Mouse (Mus musculus) gastrocnemius, postnatal 14 days (tissue): ENCODE measurements around the gene Tgfbr2. TPM values are rescaled to one million over a fixed set of nuclear protein-coding genes. Genes with fewer than 3 reads are reported as not detected.

ENCODE experiments used
- DNase-seq: peaks from one replicate; pipeline ENCODE4 v3.0.0; 2021; ENCODE audit warnings: mixed read lengths
- intact Hi-C: fragments of 180-260 bp; cut with DNase I; formaldehyde crosslinking; loops from one replicate; pipeline ENCODE4 v1.15.1; 2025; ENCODE audit warnings: low total_unique reads
- total RNA-seq, 2 experiments: library from RNA; stranded (reverse); gene quantifications; 2 replicates each; pipeline ENCODE4 v1.2.3; 2021

Gene Tgfbr2
- total RNA-seq, 2 experiments from 2014 or later, result 29.9 to 36.5 TPM

GRCm38 (mm10) chr9:116197491-116198170, 22.5 kb upstream of the Tgfbr2 start:
- intact Hi-C loops, result no loop called here
- DNase-seq, result no peak

- no peak for DNase-seq
- intact Hi-C loops, result no loop called here
Measured at GRCm38 (mm10) chr9:116193889-116194450, 18.8 kb upstream of the Tgfbr2 start.

- intact Hi-C loops, result no loop called here
- DNase-seq, result no peak
Measured at GRCm38 (mm10) chr9:116193535-116193881, 18.3 kb upstream of the Tgfbr2 start.

GRCm38 (mm10) chr9:116192826-116193534, 17.8 kb upstream of the Tgfbr2 start:
- DNase-seq, result no peak
- intact Hi-C loops, result no loop called here

- intact Hi-C loops, result no loop called here
Measured at GRCm38 (mm10) chr9:116192253-116192652, 17.1 kb upstream of the Tgfbr2 start.

GRCm38 (mm10) chr9:116189831-116190230, 14.7 kb upstream of the Tgfbr2 start:
- no peak for DNase-seq
- intact Hi-C loops, result no loop called here

More at GRCm38 (mm10) chr9:116192253-116192652, 17.1 kb upstream of the Tgfbr2 start:
- no peak for DNase-seq

- intact Hi-C loops, result no loop called here
- DNase-seq, result no peak
Measured at GRCm38 (mm10) chr9:116188952-116189666, 13.9 kb upstream of the Tgfbr2 start.

GRCm38 (mm10) chr9:116187181-116187731, 12.1 kb upstream of the Tgfbr2 start:
- no peak for DNase-seq
- intact Hi-C loops, result no loop called here

GRCm38 (mm10) chr9:116184903-116185302, 9.7 kb upstream of the Tgfbr2 start:
- no peak for DNase-seq
- intact Hi-C loops, result no loop called here

- intact Hi-C loops, result no loop called here
- DNase-seq, result no peak
Measured at GRCm38 (mm10) chr9:116183035-116183434, 7.9 kb upstream of the Tgfbr2 start.

- intact Hi-C loops, result no loop called here
Measured at GRCm38 (mm10) chr9:116181608-116182007, 6.4 kb upstream of the Tgfbr2 start.

GRCm38 (mm10) chr9:116178151-116178550, 3.0 kb upstream of the Tgfbr2 start:
- intact Hi-C loops, result no loop called here
- no peak for DNase-seq

More at GRCm38 (mm10) chr9:116181608-116182007, 6.4 kb upstream of the Tgfbr2 start:
- no peak for DNase-seq

GRCm38 (mm10) chr9:116177108-116177507, 1.9 kb upstream of the Tgfbr2 start:
- intact Hi-C loops, result no loop called here

GRCm38 (mm10) chr9:116175488-116176115, 442 bp upstream of the Tgfbr2 start:
- intact Hi-C loops, result no loop called here

More at GRCm38 (mm10) chr9:116177108-116177507, 1.9 kb upstream of the Tgfbr2 start:
- no peak for DNase-seq

GRCm38 (mm10) chr9:116173473-116174170, 1.5 kb downstream of the Tgfbr2 start:
- intact Hi-C loops, result no loop called here
- no peak for DNase-seq

More at GRCm38 (mm10) chr9:116175488-116176115, 442 bp upstream of the Tgfbr2 start:
- no peak for DNase-seq

- DNase-seq, result no peak
- intact Hi-C loops, result no loop called here
Measured at GRCm38 (mm10) chr9:116173059-116173458, 2.1 kb downstream of the Tgfbr2 start.

- intact Hi-C loops, result loop anchor here (1.0 kb wide), 1 partner anchor 87 kb away; no protein-coding TSS in a partner anchor
- no peak for DNase-seq
Measured at GRCm38 (mm10) chr9:116169067-116169466, 6.1 kb downstream of the Tgfbr2 start.

- intact Hi-C loops, result no loop called here
- no peak for DNase-seq
Measured at GRCm38 (mm10) chr9:116167304-116167880, 7.8 kb downstream of the Tgfbr2 start.
